Comparison of ENCODE assay signal across 16 mouse cellular contexts in the genomic region with DNA sequence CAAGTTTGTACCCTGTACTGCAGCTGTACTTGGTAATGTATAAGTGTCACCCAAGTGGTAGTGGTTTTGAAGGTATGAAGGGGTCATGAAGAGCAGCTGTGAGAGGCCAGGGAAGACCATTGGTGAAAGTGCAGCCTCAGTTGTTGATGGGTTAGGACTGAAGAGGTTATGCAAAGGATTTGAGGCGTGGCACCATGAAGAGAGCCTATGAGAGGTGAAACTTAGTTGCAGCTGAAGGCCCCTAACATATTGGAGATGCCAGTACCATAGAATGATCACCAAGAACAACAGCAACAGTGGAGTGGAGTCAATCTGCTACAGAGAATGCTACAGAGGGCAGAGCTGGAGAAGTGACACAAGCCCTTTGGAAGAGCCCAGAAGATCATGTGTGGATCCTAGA. TPM values are rescaled to one million over a fixed set of nuclear protein-coding genes. Genes with fewer than 3 reads are reported as not detected.
A peak's percentile ranks its signal among the peaks of the same experiment; 100 is the strongest.
DNase-seq lines count a peak whose midpoint lies in the region; TF ChIP-seq lines count a peak whose summit lies in the region.
"Had no signal": no experiment of that assay in that cellular context is flagged by ENCODE, and none has a peak within 500 bp of the region (broad histone marks: within the 10 kb centered on the region; RNA-seq: fewer than 3 reads in every experiment).

No protein-coding gene starts in this region.

- H3K27ac ChIP-seq in heart, embryonic 10.5 days, result peak overlapping the region; percentile 96
- H3K27ac ChIP-seq in kidney, adult 2 months (ENCODE audit: insufficient read depth, low read depth, low read length), result peak overlapping the region; percentile 84
- peak overlapping the region; percentile 100 for H3K27ac ChIP-seq in ES-Bruce4 (ENCODE audit: insufficient read depth, low read length)
- H3K27ac ChIP-seq: forebrain, embryonic 10.5 days; hindbrain, embryonic 12.5 days; neural tube, embryonic 13.5 days had no signal

- H3K79me2 ChIP-seq in myocyte (ENCODE audit: control insufficient read depth, insufficient read depth), result peaks cover 21% of the 10 kb centered on the region

- 86% methylated on average over 1 of the region's 1 CpGs for WGBS in heart, embryonic 10.5 days
- WGBS in kidney, adult 2 months, result 93% methylated on average over 1 of the region's 1 CpGs

- no peaks in the 10 kb centered on the region for H3K27me3 ChIP-seq in heart, embryonic 10.5 days (ENCODE audit: insufficient read depth, poor library complexity, severe bottlenecking)
- no peaks in the 10 kb centered on the region for H3K27me3 ChIP-seq in kidney, adult 2 months (replicated peaks; ENCODE audit: control insufficient read depth, insufficient read depth, low read length)
- H3K27me3 ChIP-seq in ES-Bruce4 (ENCODE audit: control insufficient read depth, insufficient read depth, low read length, poor library complexity, severe bottlenecking), result no peaks in the 10 kb centered on the region
- no peaks in the 10 kb centered on the region for H3K27me3 ChIP-seq in myocyte (ENCODE audit: control insufficient read depth, insufficient read depth, insufficient read length)
- H3K27me3 ChIP-seq: hindbrain, embryonic 12.5 days; neural tube, embryonic 13.5 days had no signal

- peak overlapping the region; percentile 60 for H3K4me2 ChIP-seq in myocyte (ENCODE audit: low read depth)

- H3ac ChIP-seq in myocyte (ENCODE audit: control insufficient read depth, insufficient read length), result no peak overlapping the region

- peaks cover 16% of the 10 kb centered on the region; the same call in 1 of the 2 replicates for H3K4me1 ChIP-seq in heart, embryonic 10.5 days
- peaks cover 12% of the 10 kb centered on the region; the same call in 1 of the 2 replicates for H3K4me1 ChIP-seq in kidney, adult 2 months (ENCODE audit: control insufficient read depth, insufficient read depth, low read length)
- peaks cover 2% of the 10 kb centered on the region for H3K4me1 ChIP-seq in ES-Bruce4 (ENCODE audit: control insufficient read depth, insufficient read depth, low read length)

- DNase-seq in heart, embryonic 10.5 days (ENCODE audit: low spot score), result no peak
- no peak for DNase-seq in heart, adult 8-10 months (ENCODE audit: low spot score)
- no peak for DNase-seq in kidney, adult 2 months
- no peak for DNase-seq in kidney, postnatal 10 days
- DNase-seq in layer of hippocampus, adult 8-10 months (ENCODE audit: low spot score in 2 of 2), result no peak
- DNase-seq in B cell, adult 2 months, result no peak
- DNase-seq: adrenal gland, postnatal 10 days; cerebellum, adult 18-20 months; gastrocnemius, postnatal 14 days; thymus, postnatal 14 days had no signal

- no peak for TF ChIP-seq EP300 in ES-Bruce4 (IDR thresholded peaks at IDR 0.05; ENCODE audit: insufficient read depth, low read depth, low read length)

- TF ChIP-seq POLR2A in kidney, adult 2 months (IDR thresholded peaks at IDR 0.05; ENCODE audit: low read depth, low read length), result no peak
- TF ChIP-seq POLR2A in ES-Bruce4 (IDR thresholded peaks at IDR 0.05; ENCODE audit: insufficient read depth, low read length) (no peak), myocyte (IDR thresholded peaks at IDR 0.05; ENCODE audit: insufficient read length, low read depth) (no peak)

- H3K4me3 ChIP-seq in heart, embryonic 10.5 days, result no peak overlapping the region
- no peak overlapping the region for H3K4me3 ChIP-seq in kidney, adult 2 months (ENCODE audit: insufficient read depth, low read depth, low read length)
- H3K4me3 ChIP-seq in ES-Bruce4 (ENCODE audit: low read depth, low read length), result peak overlapping the region; percentile 30; the same call in 1 of the 2 replicates
- no peak overlapping the region for H3K4me3 ChIP-seq in myocyte

- no peak for TF ChIP-seq CTCF in kidney, adult 2 months (conservative IDR thresholded peaks at IDR 0.05; ENCODE audit: insufficient read depth, insufficient read length, low read depth, low read length)
- TF ChIP-seq CTCF in ES-Bruce4 (IDR thresholded peaks at IDR 0.05; ENCODE audit: low read depth, low read length), result no peak

- H3K9me3 ChIP-seq in heart, embryonic 10.5 days, result no peaks in the 10 kb centered on the region
- H3K9me3 ChIP-seq in ES-Bruce4 (replicated peaks; ENCODE audit: control insufficient read depth, insufficient read depth, low read length, poor library complexity, severe bottlenecking), result no peaks in the 10 kb centered on the region
- H3K9me3 ChIP-seq: forebrain, embryonic 10.5 days; hindbrain, embryonic 12.5 days; neural tube, embryonic 13.5 days had no signal

- H3K9ac ChIP-seq in ES-Bruce4 (ENCODE audit: low read depth, poor library complexity, severe bottlenecking), result peak overlapping the region; percentile 92
- H3K9ac ChIP-seq: hindbrain, embryonic 12.5 days; neural tube, embryonic 13.5 days had no signal

- H3K36me3 ChIP-seq in heart, embryonic 10.5 days, result peaks cover 9% of the 10 kb centered on the region; the same call in 1 of the 2 replicates
- no peaks in the 10 kb centered on the region; the same call in none of the 2 replicates for H3K36me3 ChIP-seq in kidney, adult 2 months (ENCODE audit: control insufficient read depth, insufficient read depth, low read length)
- H3K36me3 ChIP-seq in ES-Bruce4 (ENCODE audit: control insufficient read depth, insufficient read depth, low read length, poor library complexity, severe bottlenecking) (peaks cover 26% of the 10 kb centered on the region), myocyte (ENCODE audit: control insufficient read depth, insufficient read depth) (peaks cover 10% of the 10 kb centered on the region)
- H3K36me3 ChIP-seq: hindbrain, embryonic 12.5 days; neural tube, embryonic 13.5 days had no signal

TF ChIP-seq in myocyte, 11 proteins besides CTCF, POLR2A, EP300 and RAD21:
- no peak for TF ChIP-seq CEBPB (IDR thresholded peaks at IDR 0.05; ENCODE audit: insufficient read depth, poor library complexity, severe bottlenecking)
- TF ChIP-seq E2F4 (IDR thresholded peaks at IDR 0.05; ENCODE audit: insufficient read depth), result no peak
- TF ChIP-seq MYOD1 (IDR thresholded peaks at IDR 0.05; ENCODE audit: control insufficient read depth in 1 of 3, insufficient read length in 2 of 3, low read depth in 2 of 3), result no peak
- TF ChIP-seq USF1 (IDR thresholded peaks at IDR 0.05; ENCODE audit: low read depth), result no peak
- TF ChIP-seq SRF (IDR thresholded peaks at IDR 0.05; ENCODE audit: control insufficient read depth, insufficient read length, low read depth), result no peak
- no peak for TF ChIP-seq POLR2AphosphoS2 (IDR thresholded peaks at IDR 0.05; ENCODE audit: insufficient read length, low read depth)
- TF ChIP-seq MYOG (IDR thresholded peaks at IDR 0.05; ENCODE audit: control insufficient read depth in 1 of 3, insufficient read depth in 1 of 3, insufficient read length in 2 of 3, low read depth in 2 of 3), result no peak
- no peak for TF ChIP-seq TCF3 (IDR thresholded peaks at IDR 0.05; ENCODE audit: insufficient read length, low read depth)
- TF ChIP-seq TCF12 (IDR thresholded peaks at IDR 0.05; ENCODE audit: insufficient read depth, poor library complexity, severe bottlenecking), result no peak
- TF ChIP-seq REST (IDR thresholded peaks at IDR 0.05; ENCODE audit: insufficient read depth, insufficient read length), result no peak
- no peak for TF ChIP-seq MAX (IDR thresholded peaks at IDR 0.05; ENCODE audit: low read depth)

RNA-seq across cellular contexts. Expression of a gene that starts 1.7 kb away (rescaled TPM):
- 45.3 and 66.4 TPM in 2 replicates for polyA plus RNA-seq in heart, embryonic 10.5 days (2016; fragmentation: Nextera tagmentation; extraction: Ambion mirVana)
- 10 to 100 TPM; 13.2 to 15.6 (median 14.3) TPM for total RNA-seq in heart, adult 8-10 months (2022)
- polyA plus RNA-seq in kidney, adult 2 months (2012; rRNA removed), result 26.6 and 35.1 TPM in 2 replicates
- polyA plus RNA-seq in ES-Bruce4 (2011; ENCODE audit: insufficient read depth, insufficient read length, low read depth, missing spikeins) (52.5 and 63.5 TPM in 2 replicates), myocyte (2012; fragmentation: generic; extraction: Trizol) (32.5 TPM)
- total RNA-seq in layer of hippocampus, adult 8-10 months (2022), result 10 to 100 TPM in 2 of 4 experiments, 1 to 10 TPM in 2; 8.8 to 14.9 (median 10.2) TPM

RNA-seq across cellular contexts. Expression of a gene that starts 22.3 kb away (rescaled TPM):
- polyA plus RNA-seq in heart, embryonic 10.5 days (2016; fragmentation: Nextera tagmentation; extraction: Ambion mirVana), result 284 and 384 TPM in 2 replicates
- total RNA-seq in heart, adult 8-10 months (2022), result 10 to 100 TPM; 14.2 to 17.3 (median 14.8) TPM
- polyA plus RNA-seq in kidney, adult 2 months (2012; rRNA removed), result 4.2 and 6.8 TPM in 2 replicates
- polyA plus RNA-seq in ES-Bruce4 (2011; ENCODE audit: insufficient read depth, insufficient read length, low read depth, missing spikeins), result 235 and 249 TPM in 2 replicates
- polyA plus RNA-seq in myocyte (2012; fragmentation: generic; extraction: Trizol), result 24.9 TPM
- 10 to 100 TPM in 1 of 4 experiments, 1 to 10 TPM in 3; 2.6 to 13.0 (median 5.8) TPM for total RNA-seq in layer of hippocampus, adult 8-10 months (2022)

RNA-seq across cellular contexts. Expression of a gene that starts 33.6 kb away (rescaled TPM):
- 0.20 and 0.21 TPM in 2 replicates for polyA plus RNA-seq in heart, embryonic 10.5 days (2016; fragmentation: Nextera tagmentation; extraction: Ambion mirVana)
- not detected for total RNA-seq in heart, adult 8-10 months (2022)
- polyA plus RNA-seq in kidney, adult 2 months (2012; rRNA removed), result 0.68 and 1.2 TPM in 2 replicates
- polyA plus RNA-seq in ES-Bruce4 (2011; ENCODE audit: insufficient read depth, insufficient read length, low read depth, missing spikeins) (not detected in 2 replicates), myocyte (2012; fragmentation: generic; extraction: Trizol) (not detected)
- 10 to 100 TPM; 53.6 to 76.8 (median 61.3) TPM for total RNA-seq in layer of hippocampus, adult 8-10 months (2022)
- total RNA-seq: gastrocnemius, postnatal 14 days; MEL had no signal
- polyA plus RNA-seq: forebrain, embryonic 10.5 days had no signal
